In the genomic region with DNA sequence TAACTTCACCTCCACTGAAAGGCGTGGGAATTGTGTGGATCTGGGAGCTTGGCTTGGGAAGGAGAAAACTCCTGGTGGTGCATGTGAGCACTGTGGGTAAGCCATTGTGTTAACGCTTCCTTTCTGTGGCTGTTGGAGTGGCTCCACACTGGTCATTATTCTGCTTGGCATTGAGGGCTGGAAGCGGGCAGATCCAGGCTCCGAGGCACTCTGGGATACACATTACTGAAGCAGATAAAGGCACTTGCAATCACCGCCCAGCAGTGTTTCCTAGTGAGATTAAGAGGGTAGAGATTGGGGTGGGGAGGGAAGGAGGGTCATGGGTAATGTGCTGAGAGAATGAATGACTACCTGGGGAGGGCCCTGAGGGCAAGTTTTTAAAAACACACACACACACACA, we compare ENCODE assay signal across 10 mouse cellular contexts.
DNase-seq lines count a peak whose midpoint lies in the region; ATAC-seq lines count a peak whose summit lies in the region.
"Had no signal": no experiment of that assay in that cellular context is flagged by ENCODE, and none has a peak within 500 bp of the region (broad histone marks: within the 10 kb centered on the region; RNA-seq: fewer than 3 reads in every experiment).

No protein-coding gene starts in this region.

- H3K4me2 ChIP-seq in midbrain, embryonic 13.5 days (replicated peaks): no peak overlapping the region
- no peak overlapping the region for H3K4me2 ChIP-seq in midbrain, embryonic 16.5 days (ENCODE audit: low read length)
- H3K4me2 ChIP-seq: midbrain, embryonic 12.5 days; stomach, embryonic 15.5 days had no signal

- peaks cover 12% of the 10 kb centered on the region for H3K4me1 ChIP-seq in midbrain, embryonic 10.5 days
- H3K4me1 ChIP-seq in midbrain, embryonic 13.5 days (replicated peaks): 0 out of 2 replicates have a peak, but pooled peaks cover 10% of the 10 kb centered on the region
- H3K4me1 ChIP-seq in midbrain, embryonic 16.5 days (ENCODE audit: control insufficient read depth, insufficient read depth, low read length): no peaks in the 10 kb centered on the region
- H3K4me1 ChIP-seq: stomach, embryonic 15.5 days had no signal

- no peaks in the 10 kb centered on the region for H3K36me3 ChIP-seq in midbrain, embryonic 10.5 days
- no peaks in the 10 kb centered on the region for H3K36me3 ChIP-seq in midbrain, embryonic 13.5 days
- H3K36me3 ChIP-seq in midbrain, embryonic 16.5 days (ENCODE audit: control insufficient read depth, insufficient read depth, low read length): no peaks in the 10 kb centered on the region
- H3K36me3 ChIP-seq: midbrain, embryonic 12.5 days; stomach, embryonic 15.5 days had no signal

- DNase-seq in gastrocnemius, adult 18-20 months (ENCODE audit: low spot score): peak; percentile 7
- DNase-seq in gastrocnemius, adult 8-10 months (ENCODE audit: low spot score in 2 of 2): no peak
- no peak for DNase-seq in midbrain, embryonic 10.5 days (ENCODE audit: low spot score)
- peak; percentile 8 to 38 for DNase-seq in kidney, adult 8-10 months
- DNase-seq in T-cell, adult 2 months (ENCODE audit: low spot score): no peak
- no peak for DNase-seq in c-Kit-positive CD71-positive TER-119-positive erythroid progenitor cells, embryonic 14.5 days (ENCODE audit: low spot score)

- no peak for ATAC-seq in midbrain, embryonic 13.5 days
- ATAC-seq in midbrain, embryonic 16.5 days: 0 out of 2 replicates have a peak, but pooled peaks have one; percentile 47

- WGBS in midbrain, embryonic 10.5 days: 63% methylated on average over 5 of the region's 5 CpGs
- 37% methylated on average over 5 of the region's 5 CpGs for WGBS in midbrain, embryonic 13.5 days
- WGBS in midbrain, embryonic 16.5 days: 36% methylated on average over 5 of the region's 5 CpGs

- H3K9ac ChIP-seq in midbrain, embryonic 13.5 days (replicated peaks): no peak overlapping the region
- no peak overlapping the region for H3K9ac ChIP-seq in midbrain, embryonic 16.5 days (ENCODE audit: low read depth, low read length)
- H3K9ac ChIP-seq: midbrain, embryonic 12.5 days; stomach, embryonic 15.5 days had no signal

- no peak overlapping the region for H3K4me3 ChIP-seq in midbrain, embryonic 10.5 days
- no peak overlapping the region for H3K4me3 ChIP-seq in midbrain, embryonic 13.5 days (replicated peaks)
- no peak overlapping the region for H3K4me3 ChIP-seq in midbrain, embryonic 16.5 days (ENCODE audit: low read depth, low read length)
- H3K4me3 ChIP-seq: midbrain, embryonic 12.5 days; stomach, embryonic 15.5 days had no signal

- H3K9me3 ChIP-seq in midbrain, embryonic 10.5 days (replicated peaks): peaks cover 5% of the 10 kb centered on the region; the same call in 1 of the 2 replicates
- no peaks in the 10 kb centered on the region for H3K9me3 ChIP-seq in midbrain, embryonic 13.5 days
- H3K9me3 ChIP-seq in midbrain, embryonic 16.5 days (replicated peaks; ENCODE audit: control insufficient read depth, low read length, poor library complexity, severe bottlenecking): no peaks in the 10 kb centered on the region
- H3K9me3 ChIP-seq: midbrain, embryonic 12.5 days; stomach, embryonic 15.5 days had no signal

- H3K27ac ChIP-seq in midbrain, embryonic 10.5 days (replicated peaks): peak overlapping the region; percentile 38; the same call in 1 of the 2 replicates
- no peak overlapping the region for H3K27ac ChIP-seq in midbrain, embryonic 13.5 days
- no peak overlapping the region for H3K27ac ChIP-seq in midbrain, embryonic 16.5 days (ENCODE audit: low read length)
- H3K27ac ChIP-seq: midbrain, embryonic 12.5 days; stomach, embryonic 15.5 days had no signal

- H3K27me3 ChIP-seq in midbrain, embryonic 10.5 days (ENCODE audit: low read depth, poor library complexity, severe bottlenecking): no peaks in the 10 kb centered on the region
- no peaks in the 10 kb centered on the region for H3K27me3 ChIP-seq in midbrain, embryonic 13.5 days
- no peaks in the 10 kb centered on the region for H3K27me3 ChIP-seq in midbrain, embryonic 16.5 days (ENCODE audit: control insufficient read depth, insufficient read depth, low read depth, low read length)
- H3K27me3 ChIP-seq: midbrain, embryonic 12.5 days; stomach, embryonic 15.5 days had no signal

Comparison
In these comparisons a context has a peak if more than half of its experiments do, and no peak if none do; other contexts are left out.
1. DNase-seq: peak in gastrocnemius, adult 18-20 months (single experiment) and kidney, adult 8-10 months (2 of 2); none in gastrocnemius, adult 8-10 months (0 of 2), midbrain, embryonic 10.5 days (single experiment), T-cell, adult 2 months (single experiment) and c-Kit-positive CD71-positive TER-119-positive erythroid progenitor cells, embryonic 14.5 days (single experiment).